Mouse (Mus musculus) retina, embryonic 14.5 days (tissue): Measurements from ENCODE around the gene Fundc2.
A peak's percentile ranks its signal among the peaks of the same experiment; 100 is the strongest.

Experiments used
- DNase-seq: peaks from one replicate; pipeline ENCODE4 v3.0.0-alpha.2; 2015; ENCODE audit warnings: low spot score

Gene Fundc2

DNA sequence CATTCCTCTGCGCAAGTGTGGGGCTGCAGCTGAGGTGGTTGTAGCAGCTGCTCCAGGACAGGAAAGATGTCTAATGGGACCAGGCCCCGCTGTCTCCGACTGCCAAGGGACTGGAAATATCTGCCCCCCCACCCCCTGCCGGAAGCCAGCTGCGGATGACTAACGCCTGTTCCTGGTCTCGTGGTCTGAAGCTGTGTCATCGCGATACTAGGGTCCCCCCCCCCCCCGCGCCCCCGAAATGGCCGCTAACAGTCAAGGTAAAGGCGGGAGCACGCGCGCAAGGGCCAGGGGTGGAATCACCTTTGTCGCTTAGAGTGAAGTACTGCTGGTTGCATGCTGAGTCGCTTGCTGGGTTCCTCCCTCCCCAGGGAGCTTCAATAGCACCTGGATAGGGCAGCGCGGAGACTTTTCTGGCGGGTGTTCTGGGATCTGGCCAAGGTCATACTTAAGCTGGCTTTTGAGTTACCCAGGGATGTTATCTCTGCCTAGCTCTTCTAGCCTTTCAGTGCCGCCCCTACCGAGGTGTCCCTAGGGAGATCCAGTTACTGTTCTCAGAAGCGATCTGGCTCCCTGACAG, at the start of gene Fundc2, which contains the start of gene F8:
Gene Fundc2, plus strand, starts transcription at position 205 of the 577 bp plus-strand sequence.
Gene F8, minus strand, starts transcription at position 421 of the 577 bp plus-strand sequence.
- DNase-seq, result peak; percentile 77

DNA sequence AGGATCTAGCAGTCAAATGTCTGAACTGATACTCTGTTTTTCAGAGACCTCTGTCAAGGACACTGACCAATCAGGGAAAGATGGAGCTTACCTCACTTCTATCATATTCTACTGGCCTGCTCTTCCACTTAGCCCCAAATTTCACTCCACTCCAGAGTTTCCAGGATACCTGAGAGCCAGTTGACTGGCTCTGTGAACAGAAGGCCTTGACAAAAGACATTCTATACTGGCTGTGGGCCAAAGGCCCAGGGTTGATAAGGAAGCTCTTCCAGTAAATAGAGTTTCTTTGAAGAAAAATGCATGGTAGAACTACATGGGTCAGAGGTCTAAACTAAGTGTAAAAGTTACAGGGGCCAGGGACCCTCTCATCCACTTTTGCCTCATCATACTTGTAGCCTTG, 12.0 kb upstream of the Fundc2 start:
- no peak for DNase-seq

DNA sequence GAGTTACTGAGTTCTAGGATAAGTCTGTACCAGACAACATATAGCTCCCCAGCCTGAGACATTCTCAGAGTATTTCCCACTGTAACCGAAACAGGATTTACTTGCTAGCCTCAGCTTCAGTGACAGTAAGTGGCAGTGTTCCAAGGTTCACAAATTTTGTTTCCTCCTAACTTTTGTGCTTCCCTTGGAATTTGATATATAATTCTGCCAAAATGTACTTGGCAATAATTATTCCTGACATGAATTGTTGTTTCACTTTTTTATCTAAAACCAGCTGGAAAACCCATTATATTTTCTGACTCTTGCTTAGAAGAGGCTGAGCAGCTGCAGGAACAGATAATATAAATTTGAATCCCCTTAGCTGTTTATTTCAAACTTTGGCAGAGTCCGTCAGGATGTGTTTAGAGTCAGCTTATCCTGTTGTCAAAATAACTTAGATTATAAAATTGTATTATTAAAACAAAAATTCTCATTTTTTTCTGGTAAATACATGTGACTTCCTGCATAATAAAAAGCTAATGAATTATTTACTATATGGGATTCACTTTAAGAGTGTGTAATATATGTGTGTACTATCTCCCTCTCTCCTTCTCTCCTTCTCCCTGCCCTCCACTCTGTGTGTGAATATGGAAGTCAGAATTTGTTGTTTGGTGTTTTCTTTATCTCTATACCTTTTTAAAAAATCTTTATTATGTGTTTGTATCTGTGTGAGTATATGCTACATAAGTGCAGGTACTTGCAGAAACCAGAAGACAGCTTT, 9.4 kb upstream of the Fundc2 start:
- no peak for DNase-seq

DNA sequence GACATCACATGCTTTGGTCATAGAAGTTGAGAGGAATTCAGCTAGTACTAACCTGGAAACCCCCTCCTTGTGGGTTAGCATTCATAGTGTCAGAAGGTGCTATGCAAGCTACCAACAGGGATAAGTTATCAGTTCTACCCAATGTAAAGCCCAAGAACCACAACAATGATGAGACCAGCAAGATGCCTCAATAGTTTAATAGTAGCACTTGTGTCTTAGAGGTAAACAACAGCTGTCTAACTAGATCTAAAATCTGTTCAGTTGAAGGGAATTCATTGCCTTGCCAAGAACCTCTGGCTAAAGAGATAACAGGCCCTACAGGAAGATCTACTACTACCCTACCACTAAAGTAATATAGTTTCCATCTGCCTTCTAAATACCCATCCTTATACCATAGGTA, 5.4 kb upstream of the Fundc2 start:
- DNase-seq, result no peak

DNA sequence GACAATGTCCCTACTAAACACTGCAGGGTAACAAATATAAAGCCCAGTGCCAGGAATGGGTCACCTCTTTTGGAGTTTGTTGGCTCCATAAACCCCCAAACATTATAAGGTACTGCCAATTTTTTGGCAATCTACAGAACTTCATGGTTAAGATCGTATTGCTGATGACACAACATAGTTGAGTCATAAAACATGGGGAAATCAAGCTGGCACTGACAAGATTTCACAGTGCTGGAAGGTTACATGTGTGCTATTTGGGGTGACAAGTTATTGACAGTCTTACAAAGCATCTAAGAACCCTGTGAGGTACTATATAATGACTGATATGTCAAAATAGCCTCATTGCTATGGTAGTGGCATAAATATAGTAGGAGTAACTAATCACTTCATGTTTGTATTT, 1.0 kb upstream of the Fundc2 start:
- no peak for DNase-seq

DNA sequence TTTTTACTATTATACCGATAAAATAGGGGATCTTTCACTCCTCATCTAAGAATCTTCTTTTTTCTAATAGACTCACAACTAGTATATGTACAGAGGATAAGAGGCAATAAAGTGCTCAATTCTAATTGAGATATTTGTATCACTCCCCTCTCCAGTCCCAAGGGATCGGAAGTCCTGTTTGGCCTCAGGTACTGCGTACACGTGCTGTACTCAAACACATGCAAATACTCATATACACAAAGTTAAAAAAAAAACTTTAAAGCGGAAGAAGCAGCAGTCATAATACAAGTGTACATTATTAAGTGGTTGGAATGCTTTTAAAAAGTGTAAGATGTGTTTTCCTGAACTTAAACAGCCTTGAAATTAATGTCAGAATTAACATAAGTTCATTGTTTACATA, 500 bp upstream of the Fundc2 start:
- DNase-seq, result no peak

DNA sequence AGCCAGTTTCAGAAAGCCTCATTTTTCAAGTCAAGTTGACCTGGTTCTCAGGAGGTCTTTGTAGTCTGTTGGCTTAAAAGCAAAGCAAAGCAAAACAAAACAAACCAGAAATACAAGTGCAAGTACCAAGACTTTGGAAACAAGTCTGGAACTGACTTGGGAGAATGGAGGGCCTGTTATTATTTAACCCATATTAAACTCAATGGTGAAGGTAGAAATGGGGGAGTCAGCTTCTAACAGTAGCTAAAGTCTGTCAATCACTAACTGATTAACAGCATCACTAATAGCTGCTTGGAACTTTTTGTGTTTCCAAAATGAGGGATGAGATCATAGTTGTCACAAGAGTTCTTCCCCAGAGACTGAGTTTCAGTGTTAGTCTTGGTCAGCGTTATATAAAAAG, 17.3 kb downstream of the Fundc2 start:
- DNase-seq, result no peak

DNA sequence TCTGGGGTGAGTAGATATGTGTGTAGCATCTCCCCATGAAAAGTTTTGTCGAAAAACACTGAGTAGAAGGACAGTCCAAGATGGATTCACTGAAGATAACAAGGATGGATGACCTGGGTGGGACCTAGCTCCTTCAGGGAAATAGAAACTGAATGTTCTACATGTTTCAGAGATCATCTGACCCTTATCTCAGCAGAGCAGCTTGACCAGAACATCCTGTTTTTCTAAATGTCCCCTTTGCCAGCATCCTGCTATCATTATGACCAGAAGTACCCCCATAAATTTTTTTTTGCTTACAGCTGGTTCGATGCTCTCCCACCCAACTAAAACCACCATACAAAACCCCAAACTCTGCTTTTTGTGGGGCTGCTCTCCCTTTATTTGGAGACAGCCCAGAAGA, 20.5 kb downstream of the Fundc2 start:
- no peak for DNase-seq

DNA sequence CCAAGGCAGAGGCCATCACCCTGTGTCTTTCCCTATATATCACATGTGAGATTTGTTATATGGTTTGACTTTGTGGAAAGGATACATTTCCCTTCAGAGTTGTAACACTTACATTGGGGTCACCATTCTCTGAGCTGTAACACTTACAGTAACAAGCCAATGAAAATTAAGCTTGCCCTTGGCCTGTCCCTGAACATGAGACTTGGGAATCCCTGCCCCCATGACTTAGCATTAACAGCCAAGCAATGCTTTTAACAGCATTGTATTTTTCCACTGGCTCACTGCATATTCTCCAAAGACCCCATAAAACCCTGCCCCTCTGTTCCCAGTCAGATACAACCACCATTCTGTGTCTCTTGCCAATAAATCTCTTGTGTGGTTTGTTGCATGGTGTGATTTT, 21.2 kb downstream of the Fundc2 start:
- DNase-seq, result no peak

DNA sequence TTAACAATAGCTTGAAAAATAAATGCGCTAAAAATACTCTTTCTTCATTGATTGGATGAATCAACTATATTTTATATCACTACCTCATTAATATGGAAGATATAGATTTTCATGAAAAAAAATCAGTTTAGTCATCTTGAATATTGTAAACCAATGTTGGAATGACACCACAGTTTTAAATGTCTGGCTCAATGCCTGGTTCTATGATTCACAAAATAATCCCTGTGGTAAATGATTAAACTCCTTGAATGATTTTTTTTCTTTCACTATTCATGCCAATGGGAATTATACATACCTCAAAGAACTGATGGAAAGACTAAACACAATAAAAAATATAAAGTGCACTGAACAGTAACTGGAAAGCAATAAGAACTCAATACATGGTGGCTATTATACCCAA, 27.5 kb downstream of the Fundc2 start:
- no peak for DNase-seq

DNA sequence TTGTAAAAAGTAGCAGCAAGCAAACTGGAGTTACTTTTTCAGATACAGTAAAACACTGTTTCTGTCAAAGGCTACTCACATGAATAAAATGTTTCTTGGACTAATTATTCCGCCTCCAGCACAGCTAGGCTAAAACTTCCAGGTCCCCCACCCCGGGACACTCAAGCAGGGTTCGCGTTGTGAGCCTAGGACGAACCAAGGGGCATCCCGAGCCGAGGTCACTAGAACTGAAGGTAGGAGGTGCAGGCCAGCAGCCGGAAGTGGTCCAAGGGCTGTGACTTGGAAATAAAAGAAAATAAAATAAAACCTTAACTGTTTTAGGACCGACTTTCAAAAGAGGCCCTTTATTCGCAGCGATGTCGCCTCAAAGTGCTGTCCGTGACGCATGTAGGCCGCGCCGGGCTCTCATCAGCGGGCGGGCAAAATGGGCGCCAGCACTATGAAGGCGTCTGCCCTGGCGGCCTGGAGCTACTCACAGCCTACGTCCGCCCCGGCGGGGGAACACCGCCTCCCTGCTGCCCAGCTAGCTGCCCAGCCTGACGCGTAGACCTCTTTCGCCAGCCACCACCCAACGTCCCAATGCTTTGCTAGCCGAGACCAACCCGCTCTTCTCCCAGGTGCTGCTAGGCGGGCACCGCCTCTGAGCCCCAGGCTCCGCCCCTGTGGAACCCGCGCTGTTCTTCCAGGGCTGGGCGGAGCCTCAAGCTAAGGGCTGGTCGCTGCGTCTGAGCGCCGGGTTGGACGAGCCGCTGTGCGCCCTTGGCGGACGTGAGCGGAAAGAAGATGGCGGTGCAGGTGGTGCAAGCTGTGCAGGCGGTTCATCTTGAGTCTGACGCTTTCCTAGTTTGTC, 34.0 kb downstream of the Fundc2 start, which contains the start of the genes Cmc4, Mtcp1 and Brcc3:
Gene Cmc4, minus strand, starts transcription at position 649 of the 850 bp plus-strand sequence.
Gene Mtcp1, minus strand, starts transcription at position 653 of the 850 bp plus-strand sequence.
Gene Brcc3, plus strand, starts transcription at position 693 of the 850 bp plus-strand sequence.
- peak; percentile 87 for DNase-seq
